Mouse (Mus musculus): ENCODE results near the gene Rnf150.

GRCm38 (mm10) chr8:83066076-83066475 lies 202.9 kb downstream of the Rnf150 start:
- TF ChIP-seq ZC3H11A (IDR thresholded peaks at IDR 0.05; ENCODE audit: borderline replicate concordance, low read depth, low read length) (no peak), ZNF384 (IDR thresholded peaks at IDR 0.05; ENCODE audit: low read depth, low read length) (no peak), CHD2 (IDR thresholded peaks at IDR 0.05; ENCODE audit: low read depth, low read length) (no peak)
